Mouse (Mus musculus) left cerebral cortex, adult 6 months (tissue): ENCODE results near the gene Cpne4. TPM values are rescaled to one million over a fixed set of nuclear protein-coding genes. Genes with fewer than 3 reads are reported as not detected.

Experiments used
- long read RNA-seq, 2 experiments: library from polyadenylated mRNA; unstranded; transcript quantifications; one replicate each; pipeline ENCODE4 v2.0.0; 2019 to 2020
- polyA plus RNA-seq: library from polyadenylated mRNA; unstranded; fragments of <200 nt; fragmentation: Nextera tagmentation; gene quantifications from 2 replicates; pipeline ENCODE4 v1.2.3, GENCODE M21; 2021

Gene Cpne4
- 25.5 and 29.2 TPM in 2 replicates for polyA plus RNA-seq
- long read RNA-seq, experiment 1, transcript Cpne4-201 (16 exons, 3,959 nt) = major isoform, 26 of 84 reads
- long read RNA-seq, experiment 1, partial matches to known transcripts = 15 of 84 reads
- long read RNA-seq, experiment 1, other reads (novel, unspliced or antisense) = 43 of 84 reads
- long read RNA-seq, experiment 2, partial matches to known transcripts = 24 of 45 reads
- long read RNA-seq, experiment 2, other reads (novel, unspliced or antisense) = 18 of 45 reads

GRCm38 (mm10) chr9:104546986-104547385 lies at the start of gene Cpne4:
Cpne4 (plus strand) TSS chr9:104547286.

DNA sequence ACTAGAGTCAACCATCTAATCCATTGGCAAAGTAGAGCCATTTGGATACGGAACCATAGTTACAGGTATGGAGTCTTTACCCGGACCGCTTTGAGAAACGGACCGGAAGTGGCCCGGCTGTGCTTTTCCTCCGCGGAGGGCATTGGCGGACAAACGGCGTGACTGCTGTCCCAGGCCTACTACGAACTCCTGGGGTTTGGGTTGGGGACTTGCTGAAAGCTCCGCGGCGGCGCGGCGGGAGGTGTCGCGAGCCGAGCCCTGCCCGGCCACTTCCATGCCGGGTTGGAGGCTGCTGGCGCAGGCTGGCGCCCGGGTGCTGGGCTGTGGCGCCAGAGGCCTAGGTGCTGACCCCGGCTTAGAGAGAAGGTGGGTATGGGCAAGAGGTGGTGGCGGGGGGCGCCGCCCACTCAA lies 506.1 kb downstream of the Cpne4 start, which contains the start of gene Mrpl3:
Gene Mrpl3 (plus strand): TSS at position 93 of the 411 bp plus-strand sequence.

Other genes starting within 250 kb of the Cpne4 start
- 0.08 and 0.13 TPM in 2 replicates for gene Acpp, start 209.5 kb upstream of the Cpne4 start, polyA plus RNA-seq